Mouse (Mus musculus) left cerebral cortex, postnatal 10 days (tissue): ENCODE data around the gene Tmem117. TPM values are rescaled to one million over a fixed set of nuclear protein-coding genes. Genes with fewer than 3 reads are reported as not detected.

Source experiments
- DNase-seq, 2 experiments: peaks; one replicate each; pipeline ENCODE4 v3.0.0; 2021 to 2022; ENCODE audit warnings: low spot score in 2 of 2, mixed read lengths in 1 of 2; ENCODE audit errors: extremely low spot score in 1 of 2
- intact Hi-C: fragments of 180-260 bp; cut with DNase I; formaldehyde crosslinking; loops from one replicate; pipeline ENCODE4 v1.15.1; 2025
- total RNA-seq, 2 experiments: library from RNA; stranded (reverse); gene quantifications; 2 replicates each; pipeline ENCODE4 v1.2.3; 2021

Gene Tmem117
- total RNA-seq, 2 experiments from 2014 or later, result 12.6 to 13.7 TPM

DNA sequence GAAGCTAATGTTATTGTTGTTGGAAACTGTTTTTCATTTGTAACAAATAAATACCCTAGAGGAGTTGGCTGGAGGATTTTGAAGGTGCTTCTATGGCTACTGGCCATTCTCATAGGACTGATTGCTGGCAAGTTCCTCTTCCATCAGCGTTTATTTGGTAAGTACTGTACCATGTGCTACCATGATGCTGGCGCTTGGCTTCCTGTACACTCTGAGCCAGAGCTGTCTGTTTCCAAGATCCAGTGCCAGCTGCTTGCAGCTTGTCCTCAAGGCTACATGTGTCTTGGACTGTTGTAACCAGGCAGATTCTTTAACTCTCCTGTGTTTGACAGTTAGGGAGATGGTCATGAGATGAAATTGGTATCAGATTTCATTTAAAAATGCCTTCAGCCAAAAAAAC lies 9.2 kb downstream of the Tmem117 start:
- intact Hi-C loops, result no loop called here
- no peak for DNase-seq

DNA sequence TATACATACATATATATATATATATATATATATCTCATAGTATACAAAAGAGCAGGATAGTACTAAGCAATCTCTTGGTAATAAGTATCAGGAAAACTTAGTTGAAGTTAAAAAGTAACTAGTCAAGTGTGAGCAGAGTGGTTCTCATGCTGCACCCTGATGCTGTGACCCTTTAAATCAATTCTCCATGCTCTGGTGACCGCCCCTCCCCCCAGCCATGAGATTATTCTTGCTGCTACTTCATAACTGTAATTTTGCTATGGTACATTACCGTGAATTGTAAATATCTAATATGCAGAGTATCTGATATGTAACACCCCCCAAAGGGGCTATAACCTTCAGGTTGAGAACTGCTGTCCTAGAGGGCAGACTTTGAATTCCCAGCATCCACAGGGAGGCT lies 10.1 kb downstream of the Tmem117 start:
- intact Hi-C loops, result no loop called here
- no peak for DNase-seq

DNA sequence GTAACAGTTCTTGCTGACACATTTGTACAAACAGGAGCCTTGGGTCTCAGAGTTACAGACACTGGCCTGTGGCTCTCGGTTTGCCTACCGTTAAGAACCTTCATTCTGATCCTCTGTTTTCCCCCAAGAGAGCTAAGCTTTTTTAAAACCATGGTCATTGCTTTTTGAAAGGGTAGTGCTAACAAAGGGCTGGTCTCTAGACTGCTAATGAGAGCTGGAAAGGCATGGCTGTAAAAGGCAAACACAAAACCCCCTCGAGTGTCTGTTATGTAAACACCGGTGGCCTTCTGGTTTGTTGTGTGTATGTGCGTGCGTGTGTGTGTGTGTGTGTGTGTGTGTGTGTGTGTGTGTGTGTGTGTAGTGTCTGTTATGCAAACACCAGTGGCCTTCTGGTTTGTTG lies 17.0 kb downstream of the Tmem117 start:
- intact Hi-C loops, result no loop called here
- DNase-seq, result no peak

DNA sequence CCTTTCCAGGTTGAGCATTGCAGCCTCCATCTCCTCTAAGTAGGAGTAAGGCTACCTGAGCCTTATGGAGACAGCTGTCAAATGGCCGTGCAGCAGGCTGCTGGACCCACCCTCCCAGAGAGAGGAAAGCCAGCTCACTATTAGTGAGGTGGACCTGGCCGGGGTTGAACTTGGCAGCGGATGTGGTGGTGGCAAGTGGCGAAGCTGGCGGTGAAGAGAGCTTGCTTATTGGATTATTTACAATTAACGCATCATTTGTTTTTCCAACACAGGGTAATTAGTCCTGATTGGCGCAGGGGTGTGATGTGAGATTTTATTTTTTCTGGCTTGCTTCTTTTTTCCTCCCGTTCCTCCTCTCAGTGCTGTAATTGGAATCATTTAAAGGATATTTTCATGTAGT lies 19.4 kb downstream of the Tmem117 start:
- DNase-seq, result no peak
- intact Hi-C loops, result no loop called here

DNA sequence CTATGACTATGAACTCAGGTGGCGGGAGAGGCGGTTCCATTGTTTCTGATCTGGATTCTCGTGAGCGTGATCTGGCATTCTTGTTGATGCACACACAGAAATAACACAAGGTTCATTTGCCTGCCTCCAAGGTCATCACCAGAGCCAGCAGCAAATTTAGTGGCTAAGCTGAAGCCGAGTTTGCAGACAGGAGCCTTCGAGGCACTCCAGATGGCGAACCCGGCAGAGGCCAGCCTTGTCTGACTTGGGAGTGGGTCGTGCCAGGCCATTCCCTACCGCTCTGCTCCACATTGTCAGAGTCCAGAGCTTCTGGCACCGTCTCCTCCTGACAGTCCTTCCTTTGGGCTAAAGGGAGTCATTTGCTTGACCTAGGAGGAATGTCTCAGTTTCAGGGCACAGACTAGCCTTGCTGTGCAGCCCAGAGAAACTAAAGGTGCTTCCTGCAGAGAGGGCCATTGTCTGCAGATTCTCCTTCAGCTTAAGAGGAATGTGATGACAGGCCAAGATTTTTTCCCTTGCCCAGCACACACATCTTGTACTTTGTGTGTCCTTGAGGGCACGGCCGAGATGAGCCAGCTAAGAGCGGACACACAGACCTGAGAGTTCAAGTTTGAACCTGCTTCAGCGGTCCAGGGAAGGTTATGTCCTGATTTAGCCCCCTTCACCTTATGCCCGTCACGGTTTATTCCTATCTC lies 20.2 kb downstream of the Tmem117 start:
- no peak for DNase-seq
- intact Hi-C loops, result no loop called here

DNA sequence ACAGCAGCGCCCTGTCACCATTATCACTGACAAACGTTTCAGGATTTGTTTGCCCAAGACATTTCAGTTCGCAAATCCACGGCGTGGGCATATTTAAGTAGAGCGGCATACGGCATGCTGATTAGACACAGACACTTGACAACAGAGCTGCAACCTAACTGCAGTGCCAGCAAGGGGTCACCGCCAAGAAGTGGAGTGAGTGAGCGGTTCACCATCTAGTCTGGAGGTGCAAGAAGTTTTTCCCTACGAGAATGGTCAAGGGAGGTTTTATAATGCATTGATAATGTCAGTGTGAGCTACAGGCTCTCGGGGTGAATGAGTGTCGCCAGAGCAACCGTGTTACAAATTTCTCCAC lies 20.7 kb downstream of the Tmem117 start:
- intact Hi-C loops, result no loop called here

DNA sequence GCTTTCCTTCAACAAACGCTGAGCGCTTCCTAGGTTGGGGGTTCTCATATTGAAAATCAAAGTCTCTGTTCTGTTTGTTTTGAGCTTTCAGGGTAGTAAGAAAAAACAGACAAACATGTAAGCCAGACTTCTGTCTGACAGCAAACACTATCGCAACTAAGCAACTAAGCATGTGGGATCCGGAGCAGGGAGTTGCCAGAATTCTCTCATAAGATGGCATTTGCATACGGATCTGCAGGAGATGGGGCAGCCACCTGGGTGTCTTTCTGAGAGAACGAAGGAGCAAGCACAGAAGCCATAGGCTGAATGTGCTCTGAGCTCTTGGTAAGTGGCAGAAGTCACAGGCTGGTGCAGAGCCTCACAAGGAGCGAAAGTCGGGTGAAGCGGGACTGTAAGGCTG lies 22.3 kb downstream of the Tmem117 start:
- DNase-seq, result no peak

More for the DNA sequence above, 20.7 kb downstream of the Tmem117 start:
- DNase-seq, result no peak

DNA sequence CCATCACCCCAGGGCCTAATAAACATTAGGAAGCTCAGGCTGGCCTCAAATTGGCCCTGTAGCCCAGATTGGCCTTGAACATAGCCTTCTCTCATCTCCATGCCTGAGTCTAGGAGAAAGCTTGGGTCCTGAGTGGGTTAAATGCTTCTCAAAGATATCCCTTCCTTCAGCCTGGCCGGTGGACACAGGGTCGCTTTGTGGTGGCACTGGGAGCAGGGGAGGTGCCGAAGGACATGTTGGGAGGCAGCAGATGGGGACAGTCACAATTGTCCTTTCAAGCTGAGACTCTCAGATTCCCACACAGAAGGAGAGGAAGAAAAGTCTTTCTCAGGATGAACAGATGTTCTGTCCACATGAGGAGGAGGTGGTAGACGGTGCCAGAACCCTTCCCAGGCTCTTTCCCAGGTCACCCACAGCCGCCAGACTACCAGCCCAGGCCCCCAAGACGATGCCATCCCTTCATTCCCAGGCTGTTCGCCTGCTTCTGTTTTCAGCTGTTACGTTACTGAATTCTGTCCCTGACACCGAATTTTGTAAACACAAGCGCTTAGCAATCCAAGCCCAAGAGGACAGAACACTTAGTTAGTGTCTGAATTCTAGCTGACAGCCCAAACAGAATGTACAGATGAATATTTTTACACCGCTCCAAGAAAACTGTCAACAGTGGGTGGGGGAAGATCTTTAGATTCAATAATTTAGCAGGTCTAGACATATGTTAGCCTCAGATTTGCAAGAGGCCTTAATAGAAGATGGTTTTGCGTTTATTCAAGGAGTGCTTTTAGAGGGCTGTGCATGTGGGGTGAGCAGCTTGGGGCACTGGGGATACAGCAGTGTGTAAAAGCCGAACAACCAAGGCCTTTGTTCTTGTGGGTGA lies 23.2 kb downstream of the Tmem117 start:
- peak; percentile 53 to 57 for DNase-seq
- intact Hi-C loops, result no loop called here

More for the DNA sequence above, 22.3 kb downstream of the Tmem117 start:
- intact Hi-C loops, result no loop called here

DNA sequence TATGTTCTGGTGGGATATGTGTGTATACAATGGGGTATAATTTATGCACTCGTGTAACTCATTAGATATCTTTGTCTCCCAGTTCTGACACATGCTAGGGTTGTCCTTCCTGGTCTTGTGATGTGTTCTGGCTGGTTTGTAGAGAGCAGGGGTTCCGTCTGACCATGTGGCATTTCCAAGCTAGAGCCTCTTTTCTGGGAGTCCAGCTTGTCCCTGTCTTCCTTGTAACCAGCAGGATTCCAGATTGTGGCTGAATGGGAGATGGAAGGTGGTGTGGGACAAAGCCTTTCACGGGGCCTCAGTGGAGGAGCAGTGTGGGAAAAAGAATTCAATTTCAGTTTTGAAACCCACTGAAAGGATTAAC lies 23.8 kb downstream of the Tmem117 start:
- no peak for DNase-seq
- intact Hi-C loops, result no loop called here

DNA sequence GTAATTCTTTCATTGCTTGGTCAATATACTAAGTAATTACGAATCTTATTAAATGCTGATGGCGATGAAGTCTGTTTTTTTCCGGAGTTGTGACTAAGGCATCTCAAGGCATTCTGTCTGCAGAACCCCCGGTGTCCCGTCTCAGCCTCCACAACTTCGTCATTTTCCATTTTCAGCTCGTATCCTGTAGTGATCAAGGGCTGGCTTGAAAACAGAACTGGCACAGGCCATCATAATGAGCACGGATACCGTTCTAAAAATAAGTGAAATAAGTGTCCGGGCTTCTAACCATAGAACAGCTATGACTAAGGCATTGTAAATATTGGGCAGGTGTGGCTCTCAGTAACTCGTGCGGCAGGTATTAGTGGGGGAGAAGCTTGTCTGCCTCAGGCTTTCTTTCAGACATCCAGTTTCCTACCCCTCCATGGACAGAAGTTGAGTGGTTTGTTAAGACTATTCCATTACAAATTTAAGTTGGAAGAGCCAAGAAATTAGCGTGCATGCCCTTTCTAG lies 26.8 kb downstream of the Tmem117 start:
- intact Hi-C loops, result no loop called here
- DNase-seq, result no peak

DNA sequence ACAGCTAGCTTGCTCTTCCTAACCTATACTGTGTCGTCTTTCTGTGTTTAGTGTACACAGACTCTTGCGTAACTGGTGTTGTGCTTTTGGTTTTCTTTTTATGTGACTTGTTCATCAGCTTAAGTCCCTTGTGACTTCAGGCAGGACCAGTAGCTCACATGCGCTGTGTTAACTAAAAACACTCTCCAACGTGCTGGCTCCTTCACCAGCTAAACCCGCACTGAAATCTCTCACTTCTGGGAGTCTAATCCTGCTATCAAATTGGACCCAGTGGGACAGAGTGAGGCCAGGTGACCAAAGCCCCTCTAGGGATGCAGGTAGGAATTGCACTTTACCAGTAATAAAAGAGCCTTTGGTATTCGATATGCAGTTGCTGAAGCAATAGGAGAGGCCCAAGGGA lies 28.9 kb downstream of the Tmem117 start:
- intact Hi-C loops, result no loop called here
- no peak for DNase-seq

DNA sequence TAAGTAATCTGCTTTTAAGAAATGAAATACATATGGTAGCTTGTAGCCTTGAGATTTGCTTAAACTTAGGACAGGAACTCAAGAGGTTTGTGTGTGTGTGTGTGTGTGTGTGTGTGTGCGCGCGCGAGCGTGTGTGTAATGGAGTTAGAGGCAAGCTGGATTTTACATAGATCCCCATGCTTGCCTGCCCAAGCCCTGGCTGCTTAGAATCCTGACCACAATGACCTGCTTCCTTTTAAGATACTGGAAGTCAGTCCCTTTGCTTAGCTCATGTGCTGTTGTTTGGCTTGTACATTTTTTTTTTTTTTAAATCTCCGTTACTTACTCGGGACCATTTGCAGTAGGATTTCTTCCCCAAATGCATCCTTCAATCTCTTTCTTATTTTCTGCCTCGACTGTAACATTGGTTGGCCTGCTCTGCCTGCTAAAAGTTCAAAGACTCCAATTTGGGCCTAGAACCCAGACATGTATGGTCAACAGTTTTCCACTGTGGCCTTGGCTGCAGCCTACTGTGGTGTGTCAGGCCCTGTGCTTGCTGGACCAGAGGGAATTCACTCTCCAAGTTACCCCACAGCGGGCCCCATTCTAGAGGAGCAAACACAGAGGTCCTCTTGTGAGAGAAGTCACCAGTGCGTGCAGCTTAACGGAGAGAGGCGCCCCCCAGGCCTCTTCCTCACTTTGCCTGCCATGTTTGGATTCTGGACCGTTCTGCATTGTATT lies 29.5 kb downstream of the Tmem117 start:
- DNase-seq, result no peak
- intact Hi-C loops, result no loop called here

DNA sequence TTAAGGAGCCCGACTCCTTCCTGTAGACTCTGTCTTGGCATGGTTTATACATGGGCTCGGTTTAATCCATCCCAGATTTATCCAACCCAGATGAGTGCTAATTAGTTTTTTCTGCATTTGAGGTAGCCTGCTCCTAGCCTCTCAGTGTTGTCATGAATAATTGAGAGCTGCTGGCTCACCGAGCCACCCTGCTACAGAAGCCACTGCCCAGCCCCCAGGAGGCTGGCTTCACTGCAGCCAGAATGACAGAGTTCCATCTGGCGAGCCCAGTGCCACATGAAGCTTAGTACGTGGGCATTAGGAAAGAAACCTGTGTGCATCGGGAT lies 30.0 kb downstream of the Tmem117 start:
- no peak for DNase-seq
- intact Hi-C loops, result no loop called here

DNA sequence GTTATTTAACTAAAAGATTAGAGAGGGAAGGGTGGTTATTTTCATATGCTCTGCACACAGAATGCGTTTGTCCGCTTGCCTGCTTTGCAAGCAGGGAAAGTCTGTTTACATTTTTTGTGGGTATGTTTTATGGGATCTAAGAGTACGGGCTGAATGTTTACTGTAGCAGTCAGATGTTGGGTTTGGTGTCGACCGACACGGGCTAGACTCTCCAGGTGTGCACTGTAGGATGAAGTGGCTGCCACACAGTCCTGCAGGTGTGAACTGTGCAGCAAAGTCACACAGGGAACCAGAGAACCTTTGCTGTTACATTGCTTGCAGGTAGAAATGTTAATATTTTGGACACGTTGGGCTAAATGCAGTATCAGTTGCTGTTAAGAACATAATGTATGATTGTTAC lies 31.9 kb downstream of the Tmem117 start:
- DNase-seq, result no peak
- intact Hi-C loops, result loop anchor here (2.0 to 5.0 kb wide), 2 partner anchors 74 to 102 kb away; partner anchors contain the start of gene Twf1

DNA sequence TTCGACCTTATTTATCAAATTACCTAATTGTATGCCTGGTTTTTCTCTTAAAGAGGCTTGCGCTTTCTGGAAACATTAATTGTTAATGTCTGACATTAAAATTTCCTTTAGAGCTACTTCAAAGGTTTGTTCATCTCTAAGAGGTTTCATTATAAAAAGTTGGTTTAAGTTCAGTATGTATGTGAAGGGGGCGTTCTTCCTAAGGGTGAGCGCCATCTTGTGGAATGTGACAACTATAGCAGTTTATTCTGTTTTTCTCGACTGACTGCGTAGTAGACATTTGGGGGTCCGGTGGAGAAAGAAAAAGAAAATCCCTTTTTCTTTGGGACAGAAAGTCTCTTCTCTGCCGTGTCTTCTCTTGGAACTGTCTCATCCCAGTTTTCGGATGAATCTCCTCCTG lies 32.4 kb downstream of the Tmem117 start:
- intact Hi-C loops, result loop anchor here (2.0 to 5.0 kb wide), 2 partner anchors 74 to 103 kb away; partner anchors contain the start of gene Twf1
- DNase-seq, result no peak

DNA sequence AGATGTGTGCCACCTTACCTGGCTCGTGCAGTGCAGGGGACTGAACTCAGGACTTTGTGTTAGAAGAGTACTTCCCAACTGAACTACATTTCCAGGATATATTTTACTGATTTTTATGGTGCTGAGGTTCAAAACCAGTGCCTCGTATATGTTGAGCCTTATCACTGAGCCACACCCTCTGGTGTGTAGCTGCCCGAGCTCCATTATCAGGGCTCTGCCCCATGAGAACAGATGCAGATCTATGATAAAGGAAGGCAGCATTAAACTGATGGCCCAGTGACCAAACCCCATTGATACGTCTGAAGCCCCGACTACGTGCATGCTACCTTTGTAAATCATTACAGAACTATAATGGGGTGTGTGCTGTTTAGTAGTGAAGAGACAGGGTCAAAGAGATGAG lies 35.6 kb downstream of the Tmem117 start:
- intact Hi-C loops, result loop anchor here (5.0 kb wide), 1 partner anchor 77 kb away; the partner anchor contains the start of gene Twf1
- no peak for DNase-seq

DNA sequence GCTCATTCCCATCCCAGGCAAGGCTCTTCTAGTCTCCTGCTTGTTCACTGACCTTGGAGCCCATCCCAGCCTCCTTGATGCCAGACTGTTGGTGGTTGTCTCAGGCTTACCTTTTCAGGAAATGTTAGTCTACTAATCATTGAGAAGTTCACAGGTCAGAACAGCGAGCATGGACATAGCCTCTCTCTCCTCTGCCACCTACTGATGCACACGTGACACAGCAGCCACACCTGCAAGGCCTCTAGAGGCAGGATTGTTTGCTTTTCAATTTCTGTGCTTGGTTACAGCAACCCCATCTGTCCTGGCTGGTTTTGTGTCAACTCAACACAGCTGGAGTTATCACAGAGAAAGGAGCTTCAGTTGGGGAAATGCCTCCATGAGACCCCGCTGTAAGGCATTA lies 52.1 kb downstream of the Tmem117 start:
- intact Hi-C loops, result no loop called here

DNA sequence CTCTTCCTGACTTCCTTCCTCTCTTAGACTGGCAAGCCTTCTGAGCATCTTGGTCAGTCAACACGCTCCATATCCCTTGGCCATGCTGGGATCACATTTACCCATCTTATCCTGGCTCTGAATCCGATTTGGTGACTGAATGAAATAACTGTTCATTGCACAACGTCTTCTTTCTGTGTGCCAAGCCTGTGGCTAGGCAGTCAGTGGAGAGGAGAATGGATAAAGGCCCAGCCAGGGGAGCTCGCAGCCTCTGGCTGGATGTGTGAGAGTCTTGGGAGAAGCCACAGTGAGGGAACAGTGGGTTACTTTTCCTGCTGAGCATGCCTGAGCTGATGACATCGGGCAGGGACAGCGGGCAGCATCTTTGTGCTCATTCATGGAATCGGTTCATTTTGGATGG lies 55.2 kb downstream of the Tmem117 start:
- DNase-seq, result no peak
- intact Hi-C loops, result no loop called here

More for the DNA sequence above, 52.1 kb downstream of the Tmem117 start:
- no peak for DNase-seq

DNA sequence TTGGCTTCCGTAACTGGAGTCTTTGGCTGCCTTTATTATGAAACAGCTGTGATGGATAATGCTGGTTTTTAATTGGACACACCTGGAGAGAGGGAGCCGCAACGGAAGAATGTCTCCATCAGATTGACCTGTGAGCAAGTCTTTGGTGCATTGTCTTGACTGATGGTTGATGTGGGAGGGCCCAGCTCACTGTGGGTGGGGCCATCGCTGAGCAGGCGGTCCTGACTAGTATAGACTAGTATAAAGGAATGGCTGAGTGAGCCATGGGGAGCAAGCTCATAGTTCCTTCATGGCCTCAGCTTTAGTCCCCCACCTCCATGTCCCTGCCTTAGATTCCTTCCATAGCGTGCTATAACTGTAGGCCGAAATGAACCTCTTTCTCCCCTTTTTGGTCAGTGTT lies 58.1 kb downstream of the Tmem117 start:
- no peak for DNase-seq
- intact Hi-C loops, result no loop called here

DNA sequence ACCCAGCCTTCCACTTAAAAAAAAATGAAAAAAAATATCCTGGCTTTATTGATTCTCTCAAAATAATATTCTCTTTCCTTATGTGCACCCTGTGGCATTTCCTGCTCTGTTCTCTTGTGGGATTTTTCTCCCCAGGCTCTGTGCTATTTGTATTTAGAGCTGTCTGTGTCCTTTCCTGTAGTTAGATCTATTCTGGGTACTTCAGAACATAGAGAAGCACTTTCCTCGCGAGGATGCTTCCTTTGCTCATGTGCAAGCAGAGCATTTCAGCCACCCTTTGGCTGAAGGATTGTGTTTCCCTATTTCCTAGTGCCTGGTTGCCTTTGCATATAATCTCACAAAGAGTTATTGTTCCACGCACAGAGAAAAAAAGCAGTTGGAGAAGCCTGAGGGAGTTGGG lies 58.6 kb downstream of the Tmem117 start:
- DNase-seq, result no peak
- intact Hi-C loops, result no loop called here
